Mouse (Mus musculus) E14TG2a.4 (cell line): ENCODE results near the gene Hnrnpll.

Experiments
- CTCF ChIP-seq: conservative IDR thresholded peaks from 2 replicates; pipeline ENCODE4 v1.5.1; 2014; ENCODE audit warnings: low read length
- NANOG ChIP-seq: IDR thresholded peaks from 2 replicates; pipeline ENCODE4 v1.6.1; 2014; ENCODE audit warnings: borderline replicate concordance, low read length, mixed read lengths
- POU5F1 ChIP-seq: IDR thresholded peaks from 2 replicates; pipeline ENCODE4 v1.6.1; 2014; ENCODE audit warnings: low read length, borderline replicate concordance

- TF ChIP-seq CTCF = no peak
- TF ChIP-seq POU5F1 = no peak
- no peak for TF ChIP-seq NANOG
Measured at GRCm38 (mm10) chr17:79992114-79992513, 70.0 kb downstream of the Hnrnpll start.
